Mouse (Mus musculus) naive thymus-derived CD4-positive, alpha-beta T cell, adult 2 months (primary cell): Measurements from ENCODE around the gene Zfp12.
"Not testable (repeated sequence)": the region's sequence is repeated elsewhere in the genome, so short reads cannot be mapped to it uniquely, and the experiment has no call there.

Source experiments
- DNase-seq: peaks from one replicate; pipeline ENCODE4 v3.0.0-alpha.2; 2011; ENCODE audit warnings: low read depth

Gene Zfp12

GRCm38 (mm10) chr5:143235028-143235693, at the start of gene Zfp12:
Gene Zfp12 (plus strand): TSS chr5:143235163.
- DNase-seq = peak; percentile 97

DNA sequence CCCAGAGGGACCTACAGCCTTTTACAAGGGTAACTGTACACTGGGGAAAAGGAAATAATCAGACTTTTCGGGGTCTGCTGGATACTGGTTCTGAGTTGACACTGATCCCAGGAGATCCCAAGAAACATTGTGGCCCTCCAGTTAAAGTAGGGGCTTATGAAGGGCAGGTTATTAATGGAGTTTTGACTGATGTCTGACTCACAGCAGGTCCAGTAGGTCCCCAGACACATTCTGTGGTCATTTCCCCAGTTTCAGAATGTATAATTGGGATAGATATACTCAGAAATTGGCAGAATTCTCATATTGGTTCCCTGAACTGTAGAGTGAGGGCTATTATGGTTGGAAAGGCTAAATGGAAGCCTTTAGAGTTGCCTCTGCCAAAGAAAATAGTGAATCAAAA, 46.9 kb upstream of the Zfp12 start:
- not testable (repeated sequence) for DNase-seq

DNA sequence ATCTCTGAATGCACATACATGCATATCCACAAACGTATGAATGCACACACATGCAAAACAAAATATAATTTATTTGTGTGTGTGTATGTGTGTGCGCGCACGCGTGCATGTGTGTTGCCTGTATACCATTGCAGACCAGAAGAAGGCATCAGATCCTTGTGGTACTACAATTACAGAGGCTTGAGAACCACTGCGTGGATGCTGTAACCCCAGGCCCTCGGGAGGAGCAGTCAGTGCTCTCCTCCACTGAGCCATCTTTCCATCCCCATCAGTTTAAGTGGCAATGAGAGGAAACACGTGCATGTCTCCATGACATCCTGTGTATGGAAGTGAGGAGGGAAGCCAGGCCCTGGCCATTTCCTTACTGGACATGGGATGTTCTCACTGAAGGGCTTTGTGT, 42.2 kb upstream of the Zfp12 start:
- no peak for DNase-seq

DNA sequence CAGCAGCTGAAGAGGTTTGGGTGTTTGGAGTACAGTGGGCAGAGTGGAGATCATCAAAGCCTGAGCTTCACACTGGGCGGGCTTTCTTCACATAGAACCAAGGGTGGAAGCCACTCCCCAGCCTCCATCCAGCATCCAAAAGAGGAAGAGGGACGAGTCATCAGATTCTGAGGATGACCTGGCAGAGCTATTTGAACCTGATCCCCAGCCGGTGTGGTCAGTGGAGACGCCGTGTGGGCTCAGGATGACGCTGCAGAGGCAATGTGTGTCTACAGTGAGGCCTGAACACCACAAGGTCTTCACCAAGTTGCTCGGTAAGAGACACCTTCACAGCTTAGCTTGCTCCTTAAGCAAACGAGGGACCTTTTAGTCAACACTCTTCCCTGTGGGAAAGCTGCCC, 40.2 kb upstream of the Zfp12 start:
- not testable (repeated sequence) for DNase-seq

DNA sequence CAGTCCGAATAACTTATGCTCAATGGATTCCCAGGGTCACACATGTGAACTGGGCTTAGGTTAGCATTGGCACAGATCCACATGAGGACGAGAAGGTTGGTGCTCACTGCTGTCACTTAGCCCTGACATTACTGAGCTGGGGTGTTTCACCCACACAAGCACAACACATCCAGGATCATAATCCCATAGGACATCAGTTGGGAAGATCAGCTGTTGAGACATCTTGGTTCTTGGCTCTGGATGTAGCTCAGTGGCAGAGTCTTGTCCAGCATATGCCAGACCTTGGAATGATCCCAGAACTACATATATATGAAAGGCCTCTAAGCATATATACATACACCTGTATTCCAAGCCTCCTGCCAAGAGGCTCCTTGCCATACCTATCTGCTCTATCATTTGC, 39.8 kb upstream of the Zfp12 start:
- DNase-seq = no peak

DNA sequence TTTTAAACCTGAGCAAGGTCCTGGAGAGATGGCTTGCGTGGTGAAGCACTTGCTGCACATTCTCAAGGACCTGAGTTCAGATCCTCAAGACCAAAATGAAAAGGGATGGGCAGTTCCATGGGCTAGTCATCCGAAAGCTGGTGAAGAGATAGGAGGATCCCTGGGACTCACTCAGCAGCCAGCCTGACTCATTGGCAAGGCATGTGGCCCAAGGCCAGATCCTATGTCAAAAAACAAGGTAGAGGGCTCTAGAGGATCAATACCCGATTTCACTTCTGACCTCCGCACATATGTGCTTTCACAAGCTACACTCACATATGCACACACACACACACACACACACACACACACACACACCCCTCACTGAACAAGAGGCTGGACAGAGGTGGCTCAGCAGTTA, 38.5 kb upstream of the Zfp12 start:
- DNase-seq = no peak

DNA sequence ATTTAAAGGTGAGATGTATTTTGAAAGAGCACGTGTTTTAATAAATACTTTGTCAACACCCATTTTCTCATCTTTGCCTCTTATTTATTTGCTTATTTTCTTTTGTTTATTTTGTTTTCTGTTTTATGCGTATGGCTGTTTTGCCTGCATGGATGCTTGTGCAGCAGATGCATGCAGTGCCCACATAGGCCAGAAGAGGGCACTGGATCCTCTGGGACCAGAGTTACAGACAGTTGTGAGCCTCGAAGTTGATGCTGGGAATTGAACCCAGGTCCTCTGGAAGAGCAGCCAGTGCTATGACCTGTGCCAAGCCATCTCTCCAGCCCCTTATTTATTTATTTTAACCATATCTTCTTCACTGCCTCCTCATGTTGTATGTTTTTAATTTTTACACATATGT, 29.9 kb upstream of the Zfp12 start:
- DNase-seq = no peak

- no peak for DNase-seq
Observed at GRCm38 (mm10) chr5:143213832-143214231, 21.1 kb upstream of the Zfp12 start.

- DNase-seq = no peak
Observed at GRCm38 (mm10) chr5:143220996-143221395, 14.0 kb upstream of the Zfp12 start.

DNA sequence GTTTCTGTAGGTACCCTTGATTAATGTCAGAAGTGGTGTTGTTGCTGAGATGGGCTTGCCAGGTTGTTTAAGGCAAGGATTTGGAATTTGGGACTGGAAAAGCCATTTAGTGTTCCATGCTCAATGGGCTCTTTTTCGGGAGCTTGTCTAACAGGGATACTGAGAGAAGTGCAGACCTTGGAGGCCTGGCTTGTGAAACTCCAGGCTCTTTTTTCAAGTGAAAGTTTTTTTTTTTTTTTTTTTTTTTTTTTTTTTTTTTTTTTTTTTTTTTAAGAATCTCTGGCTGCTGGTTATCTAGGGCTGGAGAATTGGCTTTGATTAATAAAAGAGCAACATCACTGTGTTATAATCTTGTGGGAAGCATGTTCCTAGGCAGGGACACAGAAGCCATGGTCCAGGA, 12.7 kb upstream of the Zfp12 start:
- DNase-seq = no peak

DNA sequence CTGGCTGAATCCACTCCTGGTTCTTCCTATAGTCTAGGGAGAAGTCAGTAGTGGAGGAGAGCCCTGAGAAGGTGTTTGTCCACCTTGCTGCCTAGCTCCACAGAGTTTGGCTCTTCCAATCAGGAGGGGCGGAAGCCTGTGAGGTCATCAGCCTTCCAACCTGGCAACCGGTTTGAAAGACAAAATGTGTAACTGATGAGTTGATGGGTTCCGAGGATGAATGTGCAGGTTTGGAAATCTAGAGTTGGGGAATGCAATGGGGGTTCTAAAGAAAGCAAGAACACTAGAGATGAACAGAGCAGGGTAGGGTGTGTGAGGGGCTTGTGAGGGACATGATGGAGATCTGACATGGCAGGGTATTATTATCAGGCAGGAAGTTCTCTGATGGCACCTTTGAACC, 8.2 kb upstream of the Zfp12 start, which contains the start of gene Spdye4a:
Gene Spdye4a, minus strand, starts transcription at position 101 of the 400 bp plus-strand sequence.
- DNase-seq = no peak

GRCm38 (mm10) chr5:143236036-143236435, 1.1 kb downstream of the Zfp12 start:
- DNase-seq = no peak

DNA sequence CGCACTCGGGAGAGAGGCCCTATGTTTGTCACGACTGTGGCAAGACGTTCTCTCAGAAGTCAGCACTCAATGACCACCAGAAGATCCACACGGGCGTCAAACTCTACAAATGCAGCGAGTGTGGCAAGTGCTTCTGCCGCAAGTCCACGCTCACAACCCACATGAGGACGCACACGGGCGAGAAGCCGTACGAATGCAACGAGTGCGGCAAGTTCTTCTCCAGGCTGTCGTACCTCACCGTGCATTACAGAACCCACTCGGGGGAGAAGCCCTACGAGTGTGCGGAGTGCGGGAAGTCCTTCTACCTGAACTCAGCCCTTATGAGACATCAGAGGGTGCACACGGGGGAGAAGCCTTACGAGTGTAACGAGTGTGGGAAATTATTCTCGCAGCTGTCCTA, 10.0 kb downstream of the Zfp12 start:
- DNase-seq = no peak

DNA sequence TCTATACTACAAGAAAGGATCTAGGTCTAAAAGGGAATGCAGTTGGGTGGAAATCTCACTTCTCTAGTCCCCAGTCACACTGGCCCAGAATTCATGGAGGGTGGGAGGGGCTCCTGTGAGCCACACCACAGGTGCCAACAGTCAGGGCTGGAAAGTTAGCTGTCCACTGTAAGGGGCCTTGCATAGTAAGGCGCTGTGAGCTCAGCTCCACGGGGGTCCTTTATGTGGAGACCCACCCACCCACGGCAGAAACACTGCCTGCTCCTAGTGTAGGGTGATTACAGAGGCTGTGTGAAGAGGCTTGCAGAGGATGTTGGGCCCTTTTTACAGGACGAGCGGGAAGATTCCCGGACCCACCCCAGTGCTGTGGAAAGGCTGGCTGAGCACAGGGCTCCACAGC, 17.1 kb downstream of the Zfp12 start:
- no peak for DNase-seq

DNA sequence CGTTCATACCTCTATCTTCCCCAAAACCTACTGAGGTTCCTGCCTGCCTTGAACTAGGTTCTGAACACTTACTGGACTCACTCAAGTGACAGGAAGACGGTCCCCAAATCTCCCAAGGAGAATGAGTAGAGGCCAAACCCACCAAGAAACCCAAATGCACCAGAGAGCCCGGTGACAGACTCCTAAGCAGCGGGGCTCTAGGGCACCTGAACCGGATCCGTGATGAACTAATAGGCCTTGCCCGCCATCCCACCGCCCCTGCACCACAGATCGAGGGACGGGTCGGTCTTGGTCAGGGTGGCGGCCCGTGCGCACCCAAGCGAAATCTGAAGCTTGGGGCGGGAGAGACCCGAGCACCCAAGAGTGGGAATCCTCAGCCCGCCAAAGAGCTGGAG, 17.8 kb downstream of the Zfp12 start:
- no peak for DNase-seq

- DNase-seq = no peak
Observed at GRCm38 (mm10) chr5:143253186-143253880, 18.4 kb downstream of the Zfp12 start.

DNA sequence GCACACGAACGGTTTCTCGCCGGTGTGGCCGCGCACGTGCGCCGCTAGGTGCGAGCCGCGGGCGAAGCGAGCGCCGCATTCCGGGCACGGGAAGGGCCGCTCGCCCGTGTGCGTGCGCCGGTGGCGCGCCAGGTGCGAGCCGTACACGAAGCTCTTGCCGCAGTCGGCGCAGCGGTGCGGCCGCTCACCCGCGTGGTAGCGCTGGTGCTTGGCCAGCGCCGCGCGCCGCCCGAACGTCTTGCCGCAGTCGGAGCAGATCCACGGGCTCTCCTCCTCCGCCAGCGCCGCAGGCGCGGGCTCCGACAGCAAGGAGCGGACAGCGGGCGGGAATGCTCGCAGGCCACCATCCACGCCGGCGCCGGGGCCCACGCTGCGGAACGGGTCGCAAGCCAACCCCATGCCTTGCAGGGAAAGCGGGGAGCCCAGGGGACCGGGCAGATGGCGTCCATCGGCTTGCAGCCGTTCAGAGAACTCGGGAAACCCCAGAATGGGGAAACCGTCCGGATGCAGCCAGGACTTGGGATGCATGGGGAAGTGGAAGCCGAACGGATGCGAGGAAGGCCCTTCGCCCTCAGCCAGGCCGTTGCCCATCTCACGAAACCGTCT, 19.0 kb downstream of the Zfp12 start:
- no peak for DNase-seq

GRCm38 (mm10) chr5:143254487-143255130, 19.6 kb downstream of the Zfp12 start:
- no peak for DNase-seq

DNA sequence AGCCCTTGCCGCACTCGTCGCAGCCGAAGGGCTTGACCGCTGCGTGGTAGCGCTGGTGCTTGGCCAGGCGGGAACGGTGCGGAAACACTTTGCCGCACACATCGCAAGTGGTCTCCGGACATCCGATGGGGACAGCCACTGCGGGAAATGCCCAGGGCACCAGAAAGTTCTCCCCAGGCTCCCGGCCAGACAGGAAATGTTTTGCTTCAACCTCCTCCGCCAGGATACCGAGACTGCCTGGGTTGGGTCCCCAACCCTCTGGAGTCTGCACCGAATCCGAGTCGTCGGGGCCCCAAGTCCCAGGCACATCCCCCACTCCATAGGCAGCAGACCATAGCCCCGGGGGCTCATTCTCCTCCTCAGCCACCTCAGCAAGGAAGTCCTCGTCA, 20.2 kb downstream of the Zfp12 start:
- DNase-seq = no peak

DNA sequence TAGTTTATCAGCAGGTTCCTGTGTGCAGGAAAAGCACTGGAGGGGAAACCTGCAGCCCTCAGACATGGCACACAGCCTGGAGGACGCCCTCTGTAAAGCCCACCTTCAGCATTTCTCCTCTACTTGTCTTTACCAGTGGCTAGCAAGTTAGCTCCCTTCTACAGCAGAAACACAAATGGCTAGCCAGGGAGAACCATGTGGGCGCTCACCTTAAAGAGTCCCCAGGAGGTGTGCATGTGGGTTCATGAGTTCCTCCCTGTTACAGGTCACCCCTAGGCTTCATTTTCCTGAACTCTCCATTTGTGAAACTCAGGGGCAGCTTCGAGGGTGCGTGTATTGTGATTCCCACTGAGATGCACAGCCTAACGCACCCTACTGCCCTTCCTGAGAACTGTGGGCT, 20.8 kb downstream of the Zfp12 start:
- no peak for DNase-seq

GRCm38 (mm10) chr5:143261636-143262035, 26.7 kb downstream of the Zfp12 start:
- DNase-seq = no peak

- DNase-seq = no peak
Observed at GRCm38 (mm10) chr5:143264689-143265088, 29.7 kb downstream of the Zfp12 start.

GRCm38 (mm10) chr5:143265409-143265808, 30.4 kb downstream of the Zfp12 start:
- DNase-seq = no peak
